Mouse (Mus musculus): Measurements from ENCODE around the gene Syngap1. TPM values are rescaled to one million over a fixed set of nuclear protein-coding genes. Genes with fewer than 3 reads are reported as not detected.

Syngap1 gene
- polyA plus RNA-seq, 1 experiment: 109 TPM

DNA sequence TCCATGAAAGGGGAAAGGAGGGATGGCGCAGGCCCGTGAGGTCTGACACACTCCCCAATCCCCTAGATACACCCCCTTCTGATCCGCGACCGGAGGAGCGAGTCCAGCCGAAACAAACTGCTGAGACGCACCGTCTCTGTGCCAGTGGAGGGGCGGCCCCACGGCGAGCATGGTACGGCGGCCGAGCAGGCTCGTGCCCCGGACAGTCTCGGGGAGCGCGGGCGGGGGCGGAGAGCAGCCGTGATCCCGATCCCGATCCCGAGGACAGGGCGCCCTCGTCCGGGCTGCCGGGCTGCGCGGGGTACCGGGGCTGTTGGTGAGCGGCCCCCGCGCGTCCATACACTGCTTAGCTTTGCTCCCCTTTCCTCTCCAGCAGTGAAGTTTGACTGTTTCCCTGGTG lies 5.5 kb downstream of the Syngap1 start:
- Histone ChIP-seq H3K4me1 (ENCODE audit: control insufficient read depth, insufficient read depth, low read length) (peaks cover 42% of the 10 kb centered on the region), H3K27ac (ENCODE audit: control insufficient read depth, insufficient read depth, low read depth, low read length) (peak overlapping the region; percentile 47), H3K27me3 (ENCODE audit: control insufficient read depth, insufficient read depth, low read length) (no peaks in the 10 kb centered on the region), H3K4me3 (ENCODE audit: control insufficient read depth, low read depth, low read length) (peak overlapping the region; percentile 56), H3K36me3 (ENCODE audit: control insufficient read depth, insufficient read depth, low read length) (no peaks in the 10 kb centered on the region)
- 0 out of 2 replicates have a peak, but pooled peaks have one; percentile 25 for TF ChIP-seq CTCF (IDR thresholded peaks at IDR 0.05; ENCODE audit: control insufficient read depth, insufficient read depth, insufficient replicate concordance, low read depth, low read length)
- peak; percentile 61 for TF ChIP-seq POLR2A (IDR thresholded peaks at IDR 0.05; ENCODE audit: control insufficient read depth, low read depth, low read length)

DNA sequence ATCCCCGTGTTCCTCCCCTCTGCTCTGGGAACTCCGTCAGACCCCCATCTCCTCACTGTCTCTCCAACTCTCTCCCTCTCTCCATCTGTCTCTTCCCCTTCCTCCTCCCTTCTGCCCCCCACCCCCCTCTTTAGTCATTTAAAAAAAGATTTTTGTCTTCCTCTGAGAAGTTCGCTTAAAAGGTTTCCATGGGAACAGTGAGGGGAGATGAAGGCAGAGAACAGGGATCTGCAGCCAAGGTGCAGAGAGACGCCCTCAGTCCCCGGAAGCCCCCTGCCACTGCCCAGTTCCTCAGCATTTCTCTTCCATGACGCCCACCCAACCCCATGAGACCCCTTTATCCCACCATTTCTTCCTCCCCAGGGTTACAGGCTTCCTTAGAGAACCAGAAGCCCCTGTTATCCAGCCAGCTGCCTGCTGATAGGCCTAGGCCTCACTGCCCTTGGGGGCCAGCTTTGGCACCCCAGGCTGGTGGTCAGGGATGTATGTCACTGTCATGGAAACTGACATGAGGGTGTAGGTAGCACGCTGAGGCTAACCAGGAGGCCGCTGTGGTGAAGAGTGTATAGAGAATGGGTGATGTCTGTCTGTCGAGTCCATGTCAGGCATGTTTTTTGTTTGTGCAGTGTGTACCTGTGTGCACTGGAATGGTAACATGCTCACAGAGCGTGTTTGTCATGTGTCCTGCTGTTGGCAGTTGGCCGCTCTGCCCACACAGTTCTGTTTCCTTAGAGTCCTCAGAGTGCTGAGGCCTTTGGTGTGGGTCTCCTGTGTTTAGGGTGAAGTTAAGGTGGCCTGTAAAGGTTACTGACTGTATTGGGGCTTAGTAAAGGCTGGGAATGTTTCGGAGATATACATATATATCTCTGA lies 6.4 kb downstream of the Syngap1 start:
- Histone ChIP-seq H3K27me3 (ENCODE audit: control insufficient read depth, insufficient read depth, low read length) (no peaks in the 10 kb centered on the region), H3K27ac (ENCODE audit: control insufficient read depth, insufficient read depth, low read depth, low read length) (peak overlapping the region; percentile 47; the same call in 1 of the 2 replicates), H3K4me1 (ENCODE audit: control insufficient read depth, insufficient read depth, low read length) (peaks cover 46% of the 10 kb centered on the region), H3K4me3 (ENCODE audit: control insufficient read depth, low read depth, low read length) (peak overlapping the region; percentile 58), H3K36me3 (ENCODE audit: control insufficient read depth, insufficient read depth, low read length) (no peaks in the 10 kb centered on the region; the same call in 1 of the 2 replicates)
- TF ChIP-seq CTCF (IDR thresholded peaks at IDR 0.05; ENCODE audit: control insufficient read depth, insufficient read depth, insufficient replicate concordance, low read depth, low read length) (no peak), POLR2A (IDR thresholded peaks at IDR 0.05; ENCODE audit: control insufficient read depth, low read depth, low read length) (no peak)

DNA sequence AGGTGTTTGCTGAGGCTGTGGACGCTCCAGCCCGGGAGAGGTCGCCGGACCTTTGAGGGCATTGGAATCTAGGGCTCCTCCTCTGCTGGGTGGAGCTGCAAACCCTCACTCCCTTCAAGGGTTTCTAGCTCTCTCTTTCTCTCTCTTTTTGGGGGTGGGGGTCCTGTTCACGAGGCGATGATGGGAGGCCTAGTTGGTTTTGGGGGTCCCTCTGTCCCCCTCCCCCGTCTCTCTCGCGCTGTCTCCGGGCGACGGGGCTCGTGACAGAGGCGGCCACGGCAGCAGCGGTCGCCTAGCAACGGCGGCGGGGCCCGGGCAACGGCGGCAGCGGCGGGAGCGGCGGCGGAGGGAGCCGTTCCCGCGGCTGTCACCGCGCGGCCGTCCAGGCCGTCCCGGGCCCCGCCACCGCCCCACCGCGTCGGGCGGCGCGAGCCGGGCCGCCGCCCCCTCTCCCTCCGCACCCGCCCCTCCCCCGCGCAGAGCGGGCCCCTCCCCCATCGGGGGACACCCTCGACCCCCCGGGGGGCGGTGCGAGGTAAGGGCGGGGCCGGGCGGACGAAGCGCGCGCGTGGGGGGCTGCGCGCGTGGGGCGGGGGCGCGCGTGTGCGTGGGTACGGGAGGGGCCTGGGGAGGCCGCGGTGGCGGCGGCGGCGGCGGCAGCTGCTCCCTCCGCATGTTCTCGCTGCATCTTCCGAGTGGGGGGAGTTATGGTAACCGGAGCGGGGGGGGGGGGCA lies 7.4 kb downstream of the Syngap1 start:
- Histone ChIP-seq H3K27ac (ENCODE audit: control insufficient read depth, insufficient read depth, low read depth, low read length) (peak overlapping the region; percentile 63), H3K4me3 (ENCODE audit: control insufficient read depth, low read depth, low read length) (peak overlapping the region; percentile 80), H3K27me3 (ENCODE audit: control insufficient read depth, insufficient read depth, low read length) (no peaks in the 10 kb centered on the region), H3K4me1 (ENCODE audit: control insufficient read depth, insufficient read depth, low read length) (peaks cover 45% of the 10 kb centered on the region), H3K36me3 (ENCODE audit: control insufficient read depth, insufficient read depth, low read length) (no peaks in the 10 kb centered on the region; the same call in none of the 2 replicates)
- TF ChIP-seq POLR2A (IDR thresholded peaks at IDR 0.05; ENCODE audit: control insufficient read depth, low read depth, low read length) (no peak), CTCF (IDR thresholded peaks at IDR 0.05; ENCODE audit: control insufficient read depth, insufficient read depth, insufficient replicate concordance, low read depth, low read length) (no peak)

DNA sequence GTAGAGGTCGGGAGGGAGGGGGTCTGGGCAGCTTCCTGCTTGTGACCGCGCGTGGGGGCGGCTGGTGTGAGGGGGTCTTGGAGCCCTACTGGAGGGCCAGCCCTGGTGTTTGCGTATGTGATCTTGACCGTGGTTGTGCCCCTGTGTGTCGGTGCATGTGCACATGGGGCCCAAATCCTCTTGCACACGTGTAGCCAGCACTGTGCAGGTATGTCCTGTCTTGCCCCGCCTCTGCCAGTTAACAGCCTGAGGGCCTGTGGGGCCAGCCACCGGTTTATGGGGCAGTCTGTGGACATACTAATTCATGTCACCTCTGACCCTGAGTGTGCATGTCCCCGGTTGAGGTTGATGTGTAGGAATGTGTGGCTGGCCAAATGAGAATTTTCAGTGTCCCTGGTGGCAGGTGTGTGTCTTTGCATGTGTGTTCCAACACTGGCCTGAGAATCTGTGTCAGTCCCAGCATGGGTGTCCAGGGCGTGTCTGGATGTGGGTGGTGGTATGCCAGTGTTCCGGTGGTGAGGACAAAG lies 8.1 kb downstream of the Syngap1 start:
- no peaks in the 10 kb centered on the region for H3K27me3 ChIP-seq (ENCODE audit: control insufficient read depth, insufficient read depth, low read length)
- H3K36me3 ChIP-seq (ENCODE audit: control insufficient read depth, insufficient read depth, low read length): no peaks in the 10 kb centered on the region; the same call in none of the 2 replicates
- TF ChIP-seq POLR2A (IDR thresholded peaks at IDR 0.05; ENCODE audit: control insufficient read depth, low read depth, low read length) (no peak), CTCF (IDR thresholded peaks at IDR 0.05; ENCODE audit: control insufficient read depth, insufficient read depth, insufficient replicate concordance, low read depth, low read length) (no peak)
- H3K27ac ChIP-seq (ENCODE audit: control insufficient read depth, insufficient read depth, low read depth, low read length): peak overlapping the region; percentile 5; the same call in 1 of the 2 replicates
- H3K4me1 ChIP-seq (ENCODE audit: control insufficient read depth, insufficient read depth, low read length): peaks cover 45% of the 10 kb centered on the region
- peak overlapping the region; percentile 61 for H3K4me3 ChIP-seq (ENCODE audit: control insufficient read depth, low read depth, low read length)

DNA sequence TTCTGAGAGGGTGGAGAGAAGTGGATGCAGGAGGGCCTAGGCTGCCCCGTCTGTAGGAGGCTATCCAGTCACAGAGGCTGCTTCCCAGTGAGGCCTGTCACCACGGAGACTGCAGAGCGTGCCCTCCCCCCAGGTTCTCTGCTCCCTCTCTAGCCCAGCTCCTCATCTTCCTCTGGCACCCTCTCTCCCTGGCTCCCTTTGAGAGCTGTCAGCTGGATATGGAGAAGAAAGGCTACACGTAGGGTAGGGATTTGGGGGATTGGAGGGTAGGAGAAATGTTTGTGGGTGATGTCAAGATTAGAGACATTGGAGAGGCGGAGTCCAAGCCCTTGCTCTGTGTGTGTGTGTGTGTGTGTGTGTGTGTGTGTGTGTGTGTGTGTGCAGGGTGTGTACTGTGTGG lies 8.8 kb downstream of the Syngap1 start:
- Histone ChIP-seq H3K27ac (ENCODE audit: control insufficient read depth, insufficient read depth, low read depth, low read length) (no peak overlapping the region), H3K36me3 (ENCODE audit: control insufficient read depth, insufficient read depth, low read length) (no peaks in the 10 kb centered on the region; the same call in none of the 2 replicates), H3K4me1 (ENCODE audit: control insufficient read depth, insufficient read depth, low read length) (peaks cover 45% of the 10 kb centered on the region), H3K4me3 (ENCODE audit: control insufficient read depth, low read depth, low read length) (peak overlapping the region; percentile 61), H3K27me3 (ENCODE audit: control insufficient read depth, insufficient read depth, low read length) (no peaks in the 10 kb centered on the region)
- no peak for TF ChIP-seq POLR2A (IDR thresholded peaks at IDR 0.05; ENCODE audit: control insufficient read depth, low read depth, low read length)

DNA sequence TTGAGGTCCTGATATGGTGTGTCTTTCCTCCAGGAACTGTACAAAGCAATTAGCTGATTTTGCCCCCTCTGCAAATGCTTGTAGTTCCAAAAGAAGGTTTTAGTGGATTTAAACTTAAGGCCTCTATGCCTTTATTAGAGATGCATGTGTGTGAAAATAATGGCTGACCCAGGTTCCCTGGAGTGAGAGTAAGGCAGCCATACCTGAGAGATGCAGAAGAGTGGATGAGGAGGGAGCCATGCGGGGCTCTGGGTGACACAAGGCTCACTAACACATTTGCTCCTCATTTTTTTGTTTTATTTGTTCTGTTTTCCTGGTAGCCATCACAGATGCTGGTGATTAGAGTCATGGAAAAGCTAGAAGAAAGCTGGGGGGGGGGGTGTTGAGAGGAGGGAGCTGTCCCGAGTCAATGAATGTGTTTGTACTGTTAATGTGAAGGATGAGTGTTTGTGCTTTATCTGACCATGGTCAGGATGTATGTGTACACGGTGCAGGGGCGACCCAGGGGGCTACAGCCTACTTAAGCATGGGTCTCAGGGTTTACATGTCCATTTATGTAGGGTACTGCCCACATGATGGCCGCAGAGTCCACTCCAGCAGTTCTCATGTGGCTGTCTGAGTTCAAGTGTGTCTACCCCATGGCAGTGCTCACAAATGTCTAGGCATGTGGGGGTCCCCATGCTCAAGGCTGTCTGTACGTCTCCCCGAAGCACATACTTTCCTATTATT lies 9.7 kb downstream of the Syngap1 start:
- H3K4me3 ChIP-seq (ENCODE audit: control insufficient read depth, low read depth, low read length): peak overlapping the region; percentile 73
- peaks cover 44% of the 10 kb centered on the region for H3K4me1 ChIP-seq (ENCODE audit: control insufficient read depth, insufficient read depth, low read length)
- no peaks in the 10 kb centered on the region for H3K27me3 ChIP-seq (ENCODE audit: control insufficient read depth, insufficient read depth, low read length)
- no peaks in the 10 kb centered on the region; the same call in none of the 2 replicates for H3K36me3 ChIP-seq (ENCODE audit: control insufficient read depth, insufficient read depth, low read length)
- H3K27ac ChIP-seq (ENCODE audit: control insufficient read depth, insufficient read depth, low read depth, low read length): no peak overlapping the region
- no peak for TF ChIP-seq CTCF (IDR thresholded peaks at IDR 0.05; ENCODE audit: control insufficient read depth, insufficient read depth, insufficient replicate concordance, low read depth, low read length)
- no peak for TF ChIP-seq POLR2A (IDR thresholded peaks at IDR 0.05; ENCODE audit: control insufficient read depth, low read depth, low read length)

Measured in testis, adult 2 months (tissue).